Mouse (Mus musculus) small intestine, adult 2 months (tissue): ENCODE results near the gene Cav1.

Experiments
- CTCF ChIP-seq: fragments of 200-500 bp; IDR thresholded peaks from 2 replicates; pipeline ENCODE4 v1.5.1; 2012; ENCODE audit warnings: low read depth, mild to moderate bottlenecking, control low read depth, inconsistent platforms, low read length, moderate library complexity, mixed read lengths; ENCODE audit not compliant: insufficient replicate concordance, insufficient read length; ENCODE audit errors: extremely low read depth
- POLR2A ChIP-seq: fragments of 200-500 bp; IDR thresholded peaks from 2 replicates; pipeline ENCODE4 v1.6.1; 2012; ENCODE audit warnings: low read depth, mild to moderate bottlenecking, control low read depth, inconsistent platforms, low read length, moderate library complexity

- TF ChIP-seq POLR2A (no peak), CTCF (no peak)
These were observed 19.8 kb upstream of the Cav1 start for GRCm38 (mm10) chr6:17286381-17286780.
